Mouse (Mus musculus): ENCODE results near the gene Tm4sf4. TPM values are rescaled to one million over a fixed set of nuclear protein-coding genes. Genes with fewer than 3 reads are reported as not detected.
A peak's percentile ranks its signal among the peaks of the same experiment; 100 is the strongest.

Tm4sf4 gene
- polyA plus RNA-seq, 1 experiment from 2014 or later, result 0.55 TPM

DNA sequence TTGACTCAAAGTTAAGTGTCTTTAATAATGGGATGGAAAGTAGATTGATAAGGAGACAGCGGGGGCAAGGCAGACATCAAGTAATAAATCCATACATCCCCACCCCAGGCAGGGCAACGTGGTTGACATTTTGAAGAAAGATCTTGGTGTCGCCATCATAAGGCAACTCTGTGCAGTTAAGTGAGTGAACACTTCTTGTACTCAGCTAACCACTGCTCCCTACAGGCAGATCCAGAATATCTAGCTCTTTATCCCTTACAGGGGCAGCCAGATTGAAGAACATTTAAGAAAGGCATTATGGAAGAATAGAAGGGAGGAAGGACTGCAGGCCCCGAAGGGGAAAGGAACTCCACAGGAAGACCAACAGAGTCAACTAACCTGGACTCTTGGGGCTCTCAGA lies 4.4 kb downstream of the Tm4sf4 start:
- ATAC-seq (ENCODE audit: low FRiP score, low TSS enrichment), result no peak
- Histone ChIP-seq H3K27ac (replicated peaks; ENCODE audit: low read depth, low read length) (no peak overlapping the region), H3K9ac (replicated peaks; ENCODE audit: low read length) (no peak overlapping the region), H3K9me3 (ENCODE audit: control insufficient read depth, low read length) (no peaks in the 10 kb centered on the region), H3K4me1 (ENCODE audit: control insufficient read depth, insufficient read depth, low read length) (no peaks in the 10 kb centered on the region), H3K4me2 (ENCODE audit: low read length) (no peak overlapping the region), H3K36me3 (ENCODE audit: control insufficient read depth, insufficient read depth, low read length) (no peaks in the 10 kb centered on the region), H3K4me3 (replicated peaks; ENCODE audit: low read depth, low read length) (no peak overlapping the region), H3K27me3 (ENCODE audit: control insufficient read depth, insufficient read depth, low read length) (no peaks in the 10 kb centered on the region)
- DNase-seq, result no peak
- 85% methylated on average over 4 of the region's 4 CpGs for WGBS

DNA sequence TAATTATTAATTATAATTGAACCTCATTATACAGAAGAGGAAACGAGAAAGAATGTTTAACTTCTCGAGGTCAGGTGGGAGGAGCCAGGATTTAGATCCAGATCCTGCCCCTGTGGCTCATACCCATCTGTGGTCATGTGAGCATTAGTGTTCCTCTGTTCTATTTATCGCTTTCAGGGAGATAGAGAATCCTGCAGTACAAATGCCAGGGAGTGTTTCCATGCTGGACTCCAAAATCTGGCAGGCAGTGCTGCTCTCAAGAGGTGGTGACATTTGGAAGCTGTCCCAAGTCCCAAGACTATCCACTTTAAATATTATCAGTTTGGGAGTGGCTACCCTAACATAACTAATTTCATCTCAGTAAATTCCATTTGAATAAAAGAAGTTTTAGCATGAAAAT lies 6.6 kb downstream of the Tm4sf4 start:
- Histone ChIP-seq H3K9me3 (ENCODE audit: control insufficient read depth, low read length) (no peaks in the 10 kb centered on the region), H3K4me3 (replicated peaks; ENCODE audit: low read depth, low read length) (no peak overlapping the region), H3K27ac (replicated peaks; ENCODE audit: low read depth, low read length) (no peak overlapping the region), H3K36me3 (ENCODE audit: control insufficient read depth, insufficient read depth, low read length) (no peaks in the 10 kb centered on the region), H3K9ac (replicated peaks; ENCODE audit: low read length) (no peak overlapping the region), H3K27me3 (ENCODE audit: control insufficient read depth, insufficient read depth, low read length) (no peaks in the 10 kb centered on the region), H3K4me2 (ENCODE audit: low read length) (no peak overlapping the region), H3K4me1 (ENCODE audit: control insufficient read depth, insufficient read depth, low read length) (no peaks in the 10 kb centered on the region)
- DNase-seq (no peak), ATAC-seq (ENCODE audit: low FRiP score, low TSS enrichment) (no peak)
- WGBS, result 78% methylated on average over 3 of the region's 3 CpGs

DNA sequence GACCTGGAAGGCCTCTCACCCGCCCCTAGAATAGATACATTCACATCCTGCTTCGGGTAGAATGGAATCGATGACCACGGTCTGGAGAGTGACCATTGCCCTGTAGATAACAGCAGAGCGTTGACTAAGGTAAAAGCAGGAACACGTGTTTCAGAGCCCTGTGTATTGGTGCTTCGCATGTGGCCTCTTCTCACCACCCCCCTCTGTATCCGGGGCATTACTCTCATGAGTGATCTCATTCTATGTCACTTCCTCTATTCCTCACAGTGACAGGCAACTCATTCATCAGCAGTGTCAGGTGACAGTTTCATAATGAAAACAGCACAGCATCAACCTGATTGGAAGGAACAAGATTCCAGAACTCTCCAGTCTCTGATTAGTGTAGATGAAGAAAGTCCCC lies 10.2 kb downstream of the Tm4sf4 start:
- WGBS, result 88% methylated on average over 8 of the region's 8 CpGs
- no peaks in the 10 kb centered on the region for H3K9me3 ChIP-seq (ENCODE audit: control insufficient read depth, low read length)
- no peak overlapping the region for H3K4me2 ChIP-seq (ENCODE audit: low read length)
- H3K27ac ChIP-seq (replicated peaks; ENCODE audit: low read depth, low read length), result no peak overlapping the region
- no peaks in the 10 kb centered on the region for H3K4me1 ChIP-seq (ENCODE audit: control insufficient read depth, insufficient read depth, low read length)
- ATAC-seq (ENCODE audit: low FRiP score, low TSS enrichment) (no peak), DNase-seq (no peak)
- H3K36me3 ChIP-seq (ENCODE audit: control insufficient read depth, insufficient read depth, low read length), result no peaks in the 10 kb centered on the region
- no peak overlapping the region for H3K9ac ChIP-seq (replicated peaks; ENCODE audit: low read length)
- no peak overlapping the region for H3K4me3 ChIP-seq (replicated peaks; ENCODE audit: low read depth, low read length)
- no peaks in the 10 kb centered on the region for H3K27me3 ChIP-seq (ENCODE audit: control insufficient read depth, insufficient read depth, low read length)

DNA sequence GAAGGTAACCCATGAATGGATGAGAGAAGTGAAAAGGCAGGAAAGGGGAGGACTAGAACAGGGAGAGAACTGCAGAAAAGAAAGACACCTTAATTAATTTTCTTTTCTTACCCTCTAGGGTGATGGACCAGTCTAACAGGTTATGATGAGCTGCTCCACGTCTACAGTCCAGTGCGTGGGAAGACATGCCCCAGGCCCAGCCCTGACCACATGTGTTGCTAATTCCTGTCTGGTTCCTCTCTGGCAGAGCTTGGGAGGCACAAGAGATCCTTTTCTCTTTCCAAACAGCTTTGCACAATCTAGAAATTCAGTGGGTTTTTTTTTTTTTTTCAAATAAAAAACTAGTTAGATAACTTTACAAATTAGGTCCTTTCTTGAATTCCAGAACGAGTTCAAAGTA lies 15.8 kb downstream of the Tm4sf4 start:
- Histone ChIP-seq H3K9ac (replicated peaks; ENCODE audit: low read length) (no peak overlapping the region), H3K4me2 (ENCODE audit: low read length) (no peak overlapping the region), H3K4me3 (replicated peaks; ENCODE audit: low read depth, low read length) (no peak overlapping the region), H3K27me3 (ENCODE audit: control insufficient read depth, insufficient read depth, low read length) (no peaks in the 10 kb centered on the region), H3K4me1 (ENCODE audit: control insufficient read depth, insufficient read depth, low read length) (no peaks in the 10 kb centered on the region), H3K27ac (replicated peaks; ENCODE audit: low read depth, low read length) (no peak overlapping the region), H3K36me3 (ENCODE audit: control insufficient read depth, insufficient read depth, low read length) (no peaks in the 10 kb centered on the region), H3K9me3 (ENCODE audit: control insufficient read depth, low read length) (no peaks in the 10 kb centered on the region)
- no peak for ATAC-seq (ENCODE audit: low FRiP score, low TSS enrichment)
- 81% methylated on average over 3 of the region's 3 CpGs for WGBS
- no peak for DNase-seq

DNA sequence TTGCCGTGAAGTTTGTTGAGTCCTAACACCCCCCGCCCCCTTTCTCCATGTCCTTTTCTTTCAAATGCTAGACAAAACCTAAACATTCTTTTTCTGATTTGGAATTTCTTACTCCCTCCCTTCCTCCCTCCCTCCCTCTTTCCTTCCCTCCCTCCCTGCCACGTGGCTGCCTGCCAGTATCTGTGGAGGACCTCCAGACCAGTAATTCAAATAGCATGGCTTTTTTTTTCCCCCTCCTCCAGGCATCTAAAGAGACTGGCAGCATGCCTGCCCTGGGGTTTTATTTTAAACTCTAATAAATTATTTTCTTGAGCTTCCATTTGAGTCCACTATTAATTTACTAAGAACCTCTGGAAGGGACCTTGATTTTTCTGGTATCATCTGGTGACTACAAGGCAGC lies 20.6 kb downstream of the Tm4sf4 start:
- ATAC-seq (ENCODE audit: low FRiP score, low TSS enrichment), result no peak
- Histone ChIP-seq H3K4me3 (replicated peaks; ENCODE audit: low read depth, low read length) (no peak overlapping the region), H3K27me3 (ENCODE audit: control insufficient read depth, insufficient read depth, low read length) (no peaks in the 10 kb centered on the region), H3K9ac (replicated peaks; ENCODE audit: low read length) (no peak overlapping the region), H3K9me3 (ENCODE audit: control insufficient read depth, low read length) (no peaks in the 10 kb centered on the region), H3K27ac (replicated peaks; ENCODE audit: low read depth, low read length) (no peak overlapping the region), H3K4me2 (ENCODE audit: low read length) (no peak overlapping the region), H3K4me1 (ENCODE audit: control insufficient read depth, insufficient read depth, low read length) (no peaks in the 10 kb centered on the region), H3K36me3 (ENCODE audit: control insufficient read depth, insufficient read depth, low read length) (no peaks in the 10 kb centered on the region)
- 52% methylated on average over 3 of the region's 3 CpGs for WGBS
- DNase-seq, result peak; percentile 58

DNA sequence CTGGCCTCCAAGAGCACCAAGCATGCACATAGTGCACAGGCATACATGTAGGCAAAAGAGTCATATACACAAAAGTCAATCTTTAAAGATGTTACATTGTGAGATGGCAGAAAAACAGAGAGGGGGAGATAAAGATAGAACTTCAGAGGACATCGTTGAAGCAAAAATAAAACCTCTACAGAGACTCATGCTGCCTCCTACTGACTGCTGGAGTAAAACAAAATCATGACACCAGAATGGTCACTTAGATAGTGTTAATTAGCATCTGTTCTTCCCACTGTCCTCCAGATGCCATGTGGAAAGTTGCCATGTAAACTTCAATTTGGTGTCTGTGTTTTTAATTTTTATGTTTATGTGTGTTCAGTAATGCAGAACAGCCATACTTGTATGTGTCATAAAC lies 22.8 kb downstream of the Tm4sf4 start:
- Histone ChIP-seq H3K27me3 (ENCODE audit: control insufficient read depth, insufficient read depth, low read length) (no peaks in the 10 kb centered on the region), H3K27ac (replicated peaks; ENCODE audit: low read depth, low read length) (no peak overlapping the region), H3K4me3 (replicated peaks; ENCODE audit: low read depth, low read length) (no peak overlapping the region), H3K4me1 (ENCODE audit: control insufficient read depth, insufficient read depth, low read length) (no peaks in the 10 kb centered on the region), H3K36me3 (ENCODE audit: control insufficient read depth, insufficient read depth, low read length) (no peaks in the 10 kb centered on the region), H3K4me2 (ENCODE audit: low read length) (no peak overlapping the region), H3K9ac (replicated peaks; ENCODE audit: low read length) (no peak overlapping the region), H3K9me3 (ENCODE audit: control insufficient read depth, low read length) (no peaks in the 10 kb centered on the region)
- ATAC-seq (ENCODE audit: low FRiP score, low TSS enrichment) (no peak), DNase-seq (no peak)
- 60% methylated on average over 1 of the region's 1 CpGs for WGBS

DNA sequence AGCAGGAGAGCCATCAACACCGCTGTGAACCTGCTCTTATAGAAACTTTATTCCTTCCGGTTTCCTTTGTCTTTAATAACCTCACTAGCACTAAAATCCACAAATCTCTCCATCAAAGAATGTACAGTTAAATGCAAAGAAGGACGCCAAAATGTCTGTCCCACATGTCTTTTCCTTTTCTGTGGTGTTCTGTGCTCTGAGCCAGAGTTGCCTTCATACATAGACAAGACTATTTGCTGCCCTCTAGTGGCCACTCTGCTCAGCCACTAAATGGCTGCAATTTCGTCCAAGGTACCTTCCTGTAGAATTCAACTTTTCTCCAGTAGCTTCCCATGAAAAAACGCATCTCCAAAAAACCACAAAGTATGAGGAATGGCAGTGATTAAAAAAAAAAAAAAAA lies 23.3 kb downstream of the Tm4sf4 start:
- no peak overlapping the region for H3K4me3 ChIP-seq (replicated peaks; ENCODE audit: low read depth, low read length)
- ATAC-seq (ENCODE audit: low FRiP score, low TSS enrichment), result no peak
- no peaks in the 10 kb centered on the region for H3K27me3 ChIP-seq (ENCODE audit: control insufficient read depth, insufficient read depth, low read length)
- peak; percentile 94 for DNase-seq
- no peak overlapping the region for H3K4me2 ChIP-seq (ENCODE audit: low read length)
- H3K27ac ChIP-seq (replicated peaks; ENCODE audit: low read depth, low read length), result no peak overlapping the region
- H3K9ac ChIP-seq (replicated peaks; ENCODE audit: low read length), result no peak overlapping the region
- H3K36me3 ChIP-seq (ENCODE audit: control insufficient read depth, insufficient read depth, low read length), result no peaks in the 10 kb centered on the region
- no peaks in the 10 kb centered on the region for H3K4me1 ChIP-seq (ENCODE audit: control insufficient read depth, insufficient read depth, low read length)
- H3K9me3 ChIP-seq (ENCODE audit: control insufficient read depth, low read length), result no peaks in the 10 kb centered on the region
- 32% methylated on average over 5 of the region's 5 CpGs for WGBS

DNA sequence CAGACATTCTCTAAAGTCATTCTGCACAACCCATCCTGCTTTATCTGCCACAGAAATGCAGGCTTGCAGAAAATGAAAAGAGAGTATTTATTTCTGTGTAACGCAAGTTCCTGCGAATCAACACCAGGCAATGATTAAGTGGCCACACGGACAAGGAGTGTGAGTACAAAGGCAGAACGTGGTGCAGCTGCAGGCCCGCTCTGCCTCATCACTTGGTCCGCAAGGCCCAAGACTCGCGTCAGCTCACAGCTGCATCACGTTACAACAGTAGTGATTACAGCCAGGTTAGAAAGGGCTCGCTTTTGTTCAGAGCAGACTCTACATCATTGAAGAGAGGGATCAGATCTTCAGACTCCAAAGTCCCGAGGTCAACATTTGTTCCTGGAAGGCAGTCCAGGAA lies 33.5 kb downstream of the Tm4sf4 start:
- Histone ChIP-seq H3K9me3 (ENCODE audit: control insufficient read depth, low read length) (no peaks in the 10 kb centered on the region), H3K36me3 (ENCODE audit: control insufficient read depth, insufficient read depth, low read length) (no peaks in the 10 kb centered on the region), H3K4me1 (ENCODE audit: control insufficient read depth, insufficient read depth, low read length) (no peaks in the 10 kb centered on the region), H3K27me3 (ENCODE audit: control insufficient read depth, insufficient read depth, low read length) (no peaks in the 10 kb centered on the region), H3K4me2 (ENCODE audit: low read length) (no peak overlapping the region), H3K9ac (replicated peaks; ENCODE audit: low read length) (no peak overlapping the region), H3K4me3 (replicated peaks; ENCODE audit: low read depth, low read length) (no peak overlapping the region), H3K27ac (replicated peaks; ENCODE audit: low read depth, low read length) (no peak overlapping the region)
- no peak for ATAC-seq (ENCODE audit: low FRiP score, low TSS enrichment)
- DNase-seq, result peak; percentile 19
- WGBS, result 76% methylated on average over 11 of the region's 11 CpGs

DNA sequence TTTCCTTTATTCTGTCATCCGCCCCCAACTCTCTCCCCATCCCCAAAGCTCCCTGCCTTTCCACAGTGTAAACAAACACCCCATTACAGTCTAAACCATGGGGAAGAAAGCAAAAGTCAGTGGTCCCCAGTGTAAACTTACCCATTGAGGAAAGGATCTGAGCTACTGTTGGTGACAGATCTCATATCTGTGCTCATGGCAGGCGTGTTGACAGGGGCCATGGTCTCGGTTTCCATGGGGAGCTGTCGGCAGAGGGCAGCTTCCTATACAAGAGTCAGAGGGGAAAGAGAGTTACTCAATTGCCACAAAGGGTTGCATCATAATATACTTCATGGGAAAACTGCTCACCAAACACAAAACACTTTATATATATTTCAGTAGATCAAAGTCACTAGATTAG lies 38.2 kb downstream of the Tm4sf4 start:
- Histone ChIP-seq H3K9ac (replicated peaks; ENCODE audit: low read length) (no peak overlapping the region), H3K4me1 (ENCODE audit: control insufficient read depth, insufficient read depth, low read length) (no peaks in the 10 kb centered on the region), H3K4me2 (ENCODE audit: low read length) (no peak overlapping the region), H3K36me3 (ENCODE audit: control insufficient read depth, insufficient read depth, low read length) (no peaks in the 10 kb centered on the region), H3K27me3 (ENCODE audit: control insufficient read depth, insufficient read depth, low read length) (no peaks in the 10 kb centered on the region), H3K27ac (replicated peaks; ENCODE audit: low read depth, low read length) (no peak overlapping the region), H3K4me3 (replicated peaks; ENCODE audit: low read depth, low read length) (no peak overlapping the region), H3K9me3 (ENCODE audit: control insufficient read depth, low read length) (no peaks in the 10 kb centered on the region)
- no peak for ATAC-seq (ENCODE audit: low FRiP score, low TSS enrichment)
- DNase-seq, result no peak
- WGBS, result 86% methylated on average over 4 of the region's 4 CpGs
